Mouse (Mus musculus) liver, postnatal 0 days (tissue): ENCODE measurements at regions not wholly inside any gene's neighbourhood (a gene's known extent, or its start where the extent isn't known, plus 50 kb on each side); places are given as distances from the start of the nearest gene placed in this dataset.

Experiments used
- ATAC-seq: fragments of 200-750 bp; cut with Nextera tagmentation; 2 replicates; pipeline ENCODE4 v1.8.0; 2017; ENCODE audit warnings: mild to moderate bottlenecking, moderate library complexity
- DNase-seq: peaks from one replicate; pipeline ENCODE4 v3.0.0-alpha.2; 2016
- H3K27ac ChIP-seq: fragments of 300-500 bp; sonication (generic); 2 replicates; pipeline ENCODE4 v1.5.1; 2014; ENCODE audit warnings: antibody characterized with exemption, moderate library complexity, mild to moderate bottlenecking, low read depth
- H3K27me3 ChIP-seq: fragments of 300-500 bp; sonication (generic); 2 replicates; pipeline ENCODE4 v1.6.1; 2014; ENCODE audit warnings: low read length, control low read depth, mixed read lengths; ENCODE audit not compliant: insufficient read depth
- H3K36me3 ChIP-seq: fragments of 300-500 bp; sonication (generic); replicated peaks from 2 replicates; pipeline ENCODE4 v1.6.1; 2014; ENCODE audit warnings: mild to moderate bottlenecking, control low read depth, low read length, moderate library complexity, mixed read lengths; ENCODE audit not compliant: insufficient read depth
- H3K4me1 ChIP-seq: fragments of 300-500 bp; sonication (generic); 2 replicates; pipeline ENCODE4 v1.6.1; 2014; ENCODE audit warnings: antibody characterized with exemption, mild to moderate bottlenecking, control low read depth; ENCODE audit not compliant: insufficient read depth
- H3K4me2 ChIP-seq: fragments of 300-500 bp; sonication (generic); 2 replicates; pipeline ENCODE4 v1.6.1; 2014; ENCODE audit warnings: low read depth, mild to moderate bottlenecking, low read length, moderate library complexity, mixed read lengths
- H3K4me3 ChIP-seq: fragments of 300-500 bp; sonication (generic); 2 replicates; pipeline ENCODE4 v1.5.1; 2014; ENCODE audit warnings: low read depth, low read length
- H3K9ac ChIP-seq: fragments of 300-500 bp; sonication (generic); replicated peaks from 2 replicates; pipeline ENCODE4 v1.6.1; 2014; ENCODE audit warnings: mild to moderate bottlenecking, moderate library complexity
- H3K9me3 ChIP-seq: fragments of 300-500 bp; sonication (generic); 2 replicates; pipeline ENCODE4 v1.6.1; 2016; ENCODE audit warnings: mild to moderate bottlenecking, control low read depth, low read length, mixed read lengths
- CTCF ChIP-seq: sonication (generic); IDR thresholded peaks from 2 replicates; pipeline ENCODE4 v1.5.1; 2016; ENCODE audit warnings: antibody characterized with exemption, low read depth
- EP300 ChIP-seq: IDR thresholded peaks from 2 replicates; pipeline ENCODE4 v1.6.1; 2016; ENCODE audit warnings: antibody characterized with exemption, low read depth, mild to moderate bottlenecking
- WGBS: fragments of 180-500 bp; shearing (Covaris S2); extraction: QIAGEN DNeasy Blood & Tissue Kit; methylation state at CpG from one replicate; pipeline ENCODE4 v1.1.7; 2014; ENCODE audit not compliant: insufficient replicate concordance; 5-methylcytosine and 5-hydroxymethylcytosine counted together

- Histone ChIP-seq H3K9me3 (no peaks in the 10 kb centered on the region), H3K4me2 (no peak overlapping the region), H3K4me3 (no peak overlapping the region), H3K4me1 (no peaks in the 10 kb centered on the region), H3K9ac (no peak overlapping the region), H3K27ac (no peak overlapping the region), H3K36me3 (no peaks in the 10 kb centered on the region), H3K27me3 (no peaks in the 10 kb centered on the region)
- DNase-seq: no peak
- ATAC-seq: no peak
- no peak for TF ChIP-seq CTCF
- TF ChIP-seq EP300: no peak
- WGBS: 61% methylated on average over 2 of the region's 2 CpGs
Measured at GRCm38 (mm10) chr12:59621132-59621531, 401.6 kb upstream of the Fbxo33 start.

GRCm38 (mm10) chr12:59620340-59620739 is 400.8 kb upstream of the Fbxo33 start:
- H3K9me3 ChIP-seq: no peaks in the 10 kb centered on the region
- no peak overlapping the region for H3K4me3 ChIP-seq
- no peaks in the 10 kb centered on the region for H3K4me1 ChIP-seq
- ATAC-seq: no peak
- no peak overlapping the region for H3K4me2 ChIP-seq
- TF ChIP-seq CTCF (no peak), EP300 (no peak)
- no peak for DNase-seq
- WGBS: 75% methylated on average over 2 of the region's 2 CpGs
- H3K27ac ChIP-seq: no peak overlapping the region
- no peaks in the 10 kb centered on the region for H3K36me3 ChIP-seq
- no peak overlapping the region for H3K9ac ChIP-seq
- H3K27me3 ChIP-seq: no peaks in the 10 kb centered on the region

- no peak for ATAC-seq
Measured at GRCm38 (mm10) chr12:59616075-59616474, 396.6 kb upstream of the Fbxo33 start.

GRCm38 (mm10) chr12:59599785-59600184 is 380.3 kb upstream of the Fbxo33 start:
- TF ChIP-seq EP300: no peak
- TF ChIP-seq CTCF: no peak
- no peak overlapping the region for H3K4me2 ChIP-seq
- no peak overlapping the region for H3K27ac ChIP-seq
- ATAC-seq (no peak), DNase-seq (no peak)
- no peak overlapping the region for H3K9ac ChIP-seq
- no peaks in the 10 kb centered on the region for H3K9me3 ChIP-seq
- 72% methylated on average over 9 of the region's 9 CpGs for WGBS
- no peaks in the 10 kb centered on the region for H3K36me3 ChIP-seq
- no peaks in the 10 kb centered on the region for H3K4me1 ChIP-seq
- H3K27me3 ChIP-seq: no peaks in the 10 kb centered on the region
- H3K4me3 ChIP-seq: no peak overlapping the region

More at GRCm38 (mm10) chr12:59616075-59616474, 396.6 kb upstream of the Fbxo33 start:
- Histone ChIP-seq H3K9me3 (no peaks in the 10 kb centered on the region), H3K4me1 (no peaks in the 10 kb centered on the region), H3K4me3 (no peak overlapping the region), H3K9ac (no peak overlapping the region), H3K27me3 (no peaks in the 10 kb centered on the region), H3K4me2 (no peak overlapping the region), H3K27ac (no peak overlapping the region), H3K36me3 (no peaks in the 10 kb centered on the region)
- no peak for DNase-seq
- 50% methylated on average over 3 of the region's 3 CpGs for WGBS
- TF ChIP-seq CTCF (no peak), EP300 (no peak)

- ATAC-seq (no peak), DNase-seq (no peak)
- WGBS: 88% methylated on average over 2 of the region's 2 CpGs
- no peaks in the 10 kb centered on the region for H3K4me1 ChIP-seq
- no peak overlapping the region for H3K4me2 ChIP-seq
- no peak overlapping the region for H3K27ac ChIP-seq
- TF ChIP-seq CTCF (no peak), EP300 (no peak)
- no peaks in the 10 kb centered on the region for H3K27me3 ChIP-seq
- H3K4me3 ChIP-seq: no peak overlapping the region
- H3K9ac ChIP-seq: no peak overlapping the region
- no peaks in the 10 kb centered on the region for H3K9me3 ChIP-seq
- H3K36me3 ChIP-seq: no peaks in the 10 kb centered on the region
Measured at GRCm38 (mm10) chr12:59589354-59589753, 369.8 kb upstream of the Fbxo33 start.

- TF ChIP-seq CTCF (no peak), EP300 (no peak)
- H3K4me2 ChIP-seq: no peak overlapping the region
- ATAC-seq (no peak), DNase-seq (no peak)
- H3K36me3 ChIP-seq: no peaks in the 10 kb centered on the region
- H3K27ac ChIP-seq: no peak overlapping the region
- no peaks in the 10 kb centered on the region for H3K9me3 ChIP-seq
- WGBS: 64% methylated on average over 1 of the region's 1 CpGs
- H3K4me3 ChIP-seq: no peak overlapping the region
- H3K9ac ChIP-seq: no peak overlapping the region
- H3K27me3 ChIP-seq: no peaks in the 10 kb centered on the region
- no peaks in the 10 kb centered on the region for H3K4me1 ChIP-seq
Measured at GRCm38 (mm10) chr12:59582587-59582986, 363.1 kb upstream of the Fbxo33 start.

- DNase-seq: no peak
- 56% methylated on average over 5 of the region's 5 CpGs for WGBS
- no peaks in the 10 kb centered on the region for H3K9me3 ChIP-seq
- TF ChIP-seq EP300 (no peak), CTCF (no peak)
- H3K4me3 ChIP-seq: no peak overlapping the region
- no peak overlapping the region for H3K4me2 ChIP-seq
- no peaks in the 10 kb centered on the region for H3K27me3 ChIP-seq
- ATAC-seq: no peak
- H3K9ac ChIP-seq: no peak overlapping the region
- no peaks in the 10 kb centered on the region for H3K36me3 ChIP-seq
- H3K4me1 ChIP-seq: no peaks in the 10 kb centered on the region
- H3K27ac ChIP-seq: no peak overlapping the region
Measured at GRCm38 (mm10) chr12:59579694-59580093, 360.2 kb upstream of the Fbxo33 start.
